Mouse (Mus musculus) MEL (cell line): ENCODE measurements around the gene Cx3cr1. TPM values are rescaled to one million over a fixed set of nuclear protein-coding genes. Genes with fewer than 3 reads are reported as not detected.

ENCODE experiments used
- DNase-seq: peaks from one replicate; pipeline ENCODE4 v3.0.0; 2011; ENCODE audit warnings: low read depth, low spot score
- H3K27ac ChIP-seq: 2 replicates; pipeline ENCODE4 v1.5.1; 2012; ENCODE audit warnings: low read depth, mild to moderate bottlenecking, control low read depth, low read length, moderate library complexity; ENCODE audit not compliant: control insufficient read depth
- H3K27me3 ChIP-seq, 2 experiments: fragments of 150-350 bp in 1 of 2; sonication (generic) in 1 of 2; 2 replicates each; pipeline ENCODE4 v1.6.1; 2012; ENCODE audit warnings: low read length in 2 of 2, mild to moderate bottlenecking in 2 of 2, improper control_type of control experiment in 1 of 2, moderate library complexity in 1 of 2; ENCODE audit not compliant: insufficient read depth in 2 of 2, control insufficient read depth in 1 of 2
- H3K36me3 ChIP-seq, 2 experiments: 2 replicates each; pipeline ENCODE4 v1.6.1; 2012 to 2014; ENCODE audit warnings: low read length in 2 of 2, improper control_type of control experiment in 1 of 2, inconsistent platforms in 1 of 2, mild to moderate bottlenecking in 1 of 2; ENCODE audit not compliant: insufficient read depth in 2 of 2, control insufficient read depth in 1 of 2
- H3K4me1 ChIP-seq, 2 experiments: fragments of 150-350 bp in 1 of 2; sonication (generic) in 1 of 2; 2 replicates each; pipeline ENCODE4 v1.6.1; 2012; ENCODE audit warnings: low read length in 2 of 2, improper control_type of control experiment in 1 of 2, mild to moderate bottlenecking in 1 of 2; ENCODE audit not compliant: insufficient read depth in 2 of 2, control insufficient read depth in 1 of 2
- H3K4me3 ChIP-seq, 2 experiments: fragments of 150-350 bp in 1 of 2; sonication (generic) in 1 of 2; 2 replicates each; pipeline ENCODE4 v1.5.1; 2012; ENCODE audit warnings: low read depth in 2 of 2, low read length in 2 of 2, mild to moderate bottlenecking in 2 of 2, moderate library complexity in 2 of 2, control low read depth in 1 of 2, improper control_type of control experiment in 1 of 2; ENCODE audit not compliant: control insufficient read depth in 1 of 2, insufficient read depth in 1 of 2
- H3K79me2 ChIP-seq: 2 replicates; pipeline ENCODE4 v1.6.1; 2012; ENCODE audit warnings: mild to moderate bottlenecking, low read length, moderate library complexity; ENCODE audit not compliant: control insufficient read depth, poor library complexity, insufficient read depth
- H3K9ac ChIP-seq: 2 replicates; pipeline ENCODE4 v1.6.1; 2012; ENCODE audit warnings: low read depth, mild to moderate bottlenecking, control low read depth, low read length, moderate library complexity; ENCODE audit not compliant: control insufficient read depth, poor library complexity, severe bottlenecking
- H3K9me3 ChIP-seq: fragments of 150-350 bp; sonication (generic); replicated peaks from 2 replicates; pipeline ENCODE4 v1.6.1; 2012; ENCODE audit warnings: mild to moderate bottlenecking, low read length, improper control_type of control experiment, moderate library complexity; ENCODE audit not compliant: insufficient read depth
- BHLHE40 ChIP-seq: IDR thresholded peaks from 2 replicates; pipeline ENCODE4 v1.6.1; 2012; ENCODE audit warnings: low read depth, mild to moderate bottlenecking, inconsistent platforms, low read length, improper control_type of control experiment, borderline replicate concordance
- CHD2 ChIP-seq: IDR thresholded peaks from 2 replicates; pipeline ENCODE4 v1.6.1; 2011; ENCODE audit warnings: low read length, improper control_type of control experiment
- CTCF ChIP-seq, 3 experiments: IDR thresholded peaks in 2 of 3; conservative IDR thresholded peaks in 1 of 3; 2 replicates each; pipeline ENCODE4 v1.5.1; 2011 to 2012; ENCODE audit warnings: low read length in 3 of 3, low read depth in 2 of 3, mild to moderate bottlenecking in 2 of 3, improper control_type of control experiment in 1 of 3, inconsistent platforms in 1 of 3, mixed read lengths in 1 of 3, moderate library complexity in 1 of 3; ENCODE audit not compliant: control insufficient read depth in 1 of 3, insufficient read depth in 1 of 3, poor library complexity in 1 of 3, severe bottlenecking in 1 of 3
- EP300 ChIP-seq, 2 experiments: IDR thresholded peaks; 2 replicates each; pipeline ENCODE4 v1.6.1; 2011; ENCODE audit warnings: improper control_type of control experiment in 2 of 2, low read length in 2 of 2, low read depth in 1 of 2, mild to moderate bottlenecking in 1 of 2
- GATA1 ChIP-seq: IDR thresholded peaks from 2 replicates; pipeline ENCODE4 v1.6.1; 2011; ENCODE audit warnings: low read depth, low read length, improper control_type of control experiment
- KAT2A ChIP-seq: conservative IDR thresholded peaks from 2 replicates; pipeline ENCODE4 v1.6.1; 2012; ENCODE audit warnings: low read depth, low read length, improper control_type of control experiment, inconsistent platforms
- MAX ChIP-seq: IDR thresholded peaks from 2 replicates; pipeline ENCODE4 v1.6.1; 2011; ENCODE audit warnings: low read length, improper control_type of control experiment
- MEF2A ChIP-seq: IDR thresholded peaks from 2 replicates; pipeline ENCODE4 v1.6.1; 2014; ENCODE audit warnings: low read depth, mild to moderate bottlenecking, inconsistent platforms, low read length, improper control_type of control experiment; ENCODE audit not compliant: poor library complexity, insufficient replicate concordance, severe bottlenecking; ENCODE audit errors: extremely low read depth
- MYB ChIP-seq: IDR thresholded peaks from 2 replicates; pipeline ENCODE4 v1.6.1; 2011; ENCODE audit warnings: mild to moderate bottlenecking, low read depth, low read length, improper control_type of control experiment
- MYC ChIP-seq: IDR thresholded peaks from 2 replicates; pipeline ENCODE4 v1.6.1; 2011; ENCODE audit warnings: low read depth, mild to moderate bottlenecking, low read length, improper control_type of control experiment, moderate library complexity
- NELFE ChIP-seq: IDR thresholded peaks from 2 replicates; pipeline ENCODE4 v1.6.1; 2011; ENCODE audit warnings: low read depth, low read length, improper control_type of control experiment
- NRF1 ChIP-seq: IDR thresholded peaks from 2 replicates; pipeline ENCODE4 v1.6.1; 2014; ENCODE audit warnings: low read depth, mild to moderate bottlenecking, inconsistent platforms, low read length, improper control_type of control experiment, moderate library complexity; ENCODE audit not compliant: poor library complexity, insufficient read depth, severe bottlenecking
- POLR2AphosphoS2 ChIP-seq: IDR thresholded peaks from 2 replicates; pipeline ENCODE4 v1.6.1; 2011; ENCODE audit warnings: low read length, improper control_type of control experiment
- RAD21 ChIP-seq: IDR thresholded peaks from 2 replicates; pipeline ENCODE4 v1.6.1; 2011; ENCODE audit warnings: mild to moderate bottlenecking, low read depth, low read length, improper control_type of control experiment
- SMC3 ChIP-seq: IDR thresholded peaks from 2 replicates; pipeline ENCODE4 v1.6.1; 2011; ENCODE audit warnings: low read depth, low read length, improper control_type of control experiment
- TBP ChIP-seq: IDR thresholded peaks from 2 replicates; pipeline ENCODE4 v1.8.0; 2011; ENCODE audit warnings: low read depth, low read length, improper control_type of control experiment
- ZC3H11A ChIP-seq: IDR thresholded peaks from 2 replicates; pipeline ENCODE4 v1.6.1; 2012; ENCODE audit warnings: low read depth, mild to moderate bottlenecking, inconsistent platforms, low read length, improper control_type of control experiment
- ZMIZ1 ChIP-seq: IDR thresholded peaks from 2 replicates; pipeline ENCODE4 v1.6.1; 2012; ENCODE audit warnings: low read depth, mild to moderate bottlenecking, inconsistent platforms, low read length, improper control_type of control experiment, moderate library complexity
- ZNF384 ChIP-seq: IDR thresholded peaks from 2 replicates; pipeline ENCODE4 v1.6.1; 2012; ENCODE audit warnings: low read depth, mild to moderate bottlenecking, inconsistent platforms, low read length, improper control_type of control experiment
- polyA plus RNA-seq, 2 experiments: library from polyadenylated mRNA; stranded (reverse) in 1 of 2; unstranded in 1 of 2; fragments of >175 nt in 1 of 2; fragments of >200 nt in 1 of 2; gene quantifications; 2 replicates each; pipeline versions ENCODE4 v1.2.1 to v1.2.4; 2012; ENCODE audit warnings: low replicate concordance in 2 of 2, low read depth in 1 of 2; ENCODE audit not compliant: insufficient read length in 2 of 2, insufficient read depth in 1 of 2, missing spikeins in 1 of 2
- total RNA-seq: library from RNA; depleted of rRNA; stranded (reverse); fragments of 300-350 nt; gene quantifications from 2 replicates; pipeline ENCODE4 v1.2.3, GENCODE M21; 2012

Gene Cx3cr1
- total and polyA plus RNA-seq, 3 experiments, result not detected

- TF ChIP-seq MAX (no peak), POLR2AphosphoS2 (no peak), NELFE (peak; percentile 60), MYC (no peak), CTCF (IDR thresholded peaks at IDR 0.05 in 2 of 3, conservative IDR thresholded peaks at IDR 0.05 in 1 of 3; ENCODE audit: control insufficient read depth in 1 of 3, insufficient read depth in 1 of 3, low read depth in 2 of 3, low read length in 3 of 3, poor library complexity in 1 of 3, severe bottlenecking in 1 of 3) (peak in 2 of 3 experiments; percentile 36 to 41; a peak in 4 of 6 replicates), ZNF384 (no peak), RAD21 (no peak)
- TF ChIP-seq, all 39 proteins: peak for 21
Measured at GRCm38 (mm10) chr9:120115580-120115979, 45.9 kb upstream of the Cx3cr1 start (continued).

GRCm38 (mm10) chr9:120114789-120115151, 45.1 kb upstream of the Cx3cr1 start:
- H3K9me3 ChIP-seq, result no peaks in the 10 kb centered on the region
- TF ChIP-seq KAT2A, result no peak
- TF ChIP-seq MYB, result no peak
- TF ChIP-seq TBP, result 0 out of 2 replicates have a peak, but pooled peaks have one; percentile 23
- no peak for TF ChIP-seq CHD2
- TF ChIP-seq EP300 (IDR thresholded peaks at IDR 0.05; ENCODE audit: low read depth in 1 of 2, low read length in 2 of 2), result 0 out of 4 replicates have a peak, but pooled peaks of 1 of the 2 experiments have one; percentile 4
- TF ChIP-seq MEF2A, result no peak
- no peak for TF ChIP-seq BHLHE40
- TF ChIP-seq ZMIZ1, result peak; percentile 37; the same call in 1 of the 2 replicates
- no peak for TF ChIP-seq SMC3
- no peak for TF ChIP-seq CTCF (IDR thresholded peaks at IDR 0.05 in 2 of 3, conservative IDR thresholded peaks at IDR 0.05 in 1 of 3; ENCODE audit: control insufficient read depth in 1 of 3, insufficient read depth in 1 of 3, low read depth in 2 of 3, low read length in 3 of 3, poor library complexity in 1 of 3, severe bottlenecking in 1 of 3)
- TF ChIP-seq NRF1, result no peak
- no peak for TF ChIP-seq ZC3H11A
- TF ChIP-seq GATA1, result no peak
- DNase-seq, result peak; percentile 61
- peaks cover 10 to 42% of the 10 kb centered on the region in 2 experiments for H3K36me3 ChIP-seq
- peak overlapping the region; percentile 99 for H3K27ac ChIP-seq
- H3K4me3 ChIP-seq, result peak overlapping the region; percentile 41 to 50
- peaks cover 21 to 43% of the 10 kb centered on the region in 2 experiments for H3K4me1 ChIP-seq
- H3K79me2 ChIP-seq, result peaks cover 43% of the 10 kb centered on the region
- peak overlapping the region; percentile 71 for H3K9ac ChIP-seq
- no peaks in the 10 kb centered on the region for H3K27me3 ChIP-seq
